Mouse (Mus musculus) forebrain, embryonic 15.5 days (tissue): ENCODE results near the gene Slc25a12. TPM values are rescaled to one million over a fixed set of nuclear protein-coding genes. Genes with fewer than 3 reads are reported as not detected.

Experiments used
- ATAC-seq: fragments of 200-750 bp; cut with Nextera tagmentation; replicated peaks from 2 replicates; pipeline ENCODE4 v1.8.0; 2017; ENCODE audit warnings: mild to moderate bottlenecking, moderate TSS enrichment, moderate library complexity
- H3K27ac ChIP-seq: fragments of 300-500 bp; sonication (generic); replicated peaks from 2 replicates; pipeline ENCODE4 v1.5.1; 2015; ENCODE audit warnings: mild to moderate bottlenecking, inconsistent platforms
- H3K27me3 ChIP-seq: fragments of 300-500 bp; sonication (generic); 2 replicates; pipeline ENCODE4 v1.6.1; 2015; ENCODE audit warnings: inconsistent platforms
- H3K36me3 ChIP-seq: fragments of 300-500 bp; sonication (generic); 2 replicates; pipeline ENCODE4 v1.6.1; 2015; ENCODE audit warnings: mild to moderate bottlenecking, inconsistent platforms
- H3K4me1 ChIP-seq: fragments of 300-500 bp; sonication (generic); 2 replicates; pipeline ENCODE4 v1.6.1; 2015; ENCODE audit warnings: inconsistent platforms
- H3K4me2 ChIP-seq: fragments of 300-500 bp; sonication (generic); replicated peaks from 2 replicates; pipeline ENCODE4 v1.6.1; 2015; ENCODE audit warnings: mild to moderate bottlenecking, inconsistent platforms
- H3K4me3 ChIP-seq: fragments of 300-500 bp; sonication (generic); 2 replicates; pipeline ENCODE4 v1.5.1; 2015; ENCODE audit warnings: mild to moderate bottlenecking, inconsistent platforms
- H3K9ac ChIP-seq: fragments of 300-500 bp; sonication (generic); replicated peaks from 2 replicates; pipeline ENCODE4 v1.6.1; 2015; ENCODE audit warnings: mild to moderate bottlenecking, inconsistent platforms
- H3K9me3 ChIP-seq: fragments of 300-500 bp; sonication (generic); 2 replicates; pipeline ENCODE4 v1.6.1; 2016; ENCODE audit warnings: inconsistent platforms
- WGBS: fragments of 180-500 bp; shearing (Covaris S2); methylation state at CpG from one replicate; pipeline ENCODE4 v1.1.7; 2015; ENCODE audit warnings: mixed read lengths; 5-methylcytosine and 5-hydroxymethylcytosine counted together
- polyA plus RNA-seq: library from polyadenylated mRNA; unstranded; fragments of >200 nt; fragmentation: Nextera tagmentation; extraction: Ambion mirVana; gene quantifications from 2 replicates; pipeline ENCODE4 v1.2.1, GENCODE M21; 2015

The Slc25a12 gene
- polyA plus RNA-seq, 1 experiment from 2014 or later = 82.0 TPM

- Histone ChIP-seq H3K27ac (no peak overlapping the region), H3K27me3 (no peaks in the 10 kb centered on the region), H3K4me2 (no peak overlapping the region), H3K9ac (no peak overlapping the region), H3K9me3 (no peaks in the 10 kb centered on the region), H3K36me3 (peaks cover 31% of the 10 kb centered on the region), H3K4me1 (no peaks in the 10 kb centered on the region), H3K4me3 (no peak overlapping the region)
- 82% methylated on average over 4 of the region's 4 CpGs for WGBS
- ATAC-seq = no peak
Measured at GRCm38 (mm10) chr2:71270085-71270484, 97.5 kb downstream of the Slc25a12 start.

- H3K27ac ChIP-seq = no peak overlapping the region
- no peak for ATAC-seq
- no peak overlapping the region for H3K9ac ChIP-seq
- H3K27me3 ChIP-seq = no peaks in the 10 kb centered on the region
- no peak overlapping the region for H3K4me2 ChIP-seq
- H3K4me3 ChIP-seq = no peak overlapping the region
- H3K36me3 ChIP-seq = peaks cover 32% of the 10 kb centered on the region
- 70% methylated on average over 1 of the region's 1 CpGs for WGBS
- H3K9me3 ChIP-seq = no peaks in the 10 kb centered on the region
- H3K4me1 ChIP-seq = no peaks in the 10 kb centered on the region
Measured at GRCm38 (mm10) chr2:71269332-71269731, 98.2 kb downstream of the Slc25a12 start.

GRCm38 (mm10) chr2:71268691-71269090 is 98.9 kb downstream of the Slc25a12 start:
- Histone ChIP-seq H3K9me3 (no peaks in the 10 kb centered on the region), H3K36me3 (peaks cover 38% of the 10 kb centered on the region), H3K4me1 (no peaks in the 10 kb centered on the region), H3K27me3 (no peaks in the 10 kb centered on the region), H3K27ac (no peak overlapping the region), H3K4me2 (no peak overlapping the region), H3K9ac (no peak overlapping the region), H3K4me3 (no peak overlapping the region)
- 93% methylated on average over 8 of the region's 8 CpGs for WGBS
- ATAC-seq = no peak

- peaks cover 65% of the 10 kb centered on the region for H3K36me3 ChIP-seq
- no peaks in the 10 kb centered on the region for H3K27me3 ChIP-seq
- no peak overlapping the region for H3K9ac ChIP-seq
- no peak overlapping the region for H3K27ac ChIP-seq
- no peaks in the 10 kb centered on the region for H3K9me3 ChIP-seq
- no peak overlapping the region for H3K4me3 ChIP-seq
- no peak overlapping the region for H3K4me2 ChIP-seq
- 90% methylated on average over 20 of the region's 20 CpGs for WGBS
- no peak for ATAC-seq
- H3K4me1 ChIP-seq = no peaks in the 10 kb centered on the region
Measured at GRCm38 (mm10) chr2:71264585-71264984, 103.0 kb downstream of the Slc25a12 start.

- Histone ChIP-seq H3K4me2 (no peak overlapping the region), H3K27me3 (no peaks in the 10 kb centered on the region), H3K9ac (no peak overlapping the region), H3K9me3 (no peaks in the 10 kb centered on the region), H3K4me1 (peaks cover 7% of the 10 kb centered on the region; the same call in 1 of the 2 replicates), H3K36me3 (peaks cover 71% of the 10 kb centered on the region), H3K4me3 (no peak overlapping the region), H3K27ac (no peak overlapping the region)
- no peak for ATAC-seq
- WGBS = 83% methylated on average over 7 of the region's 7 CpGs
Measured at GRCm38 (mm10) chr2:71256581-71256980, 111.0 kb downstream of the Slc25a12 start.

- Histone ChIP-seq H3K27me3 (no peaks in the 10 kb centered on the region), H3K9ac (no peak overlapping the region), H3K4me1 (peaks cover 7% of the 10 kb centered on the region; the same call in 1 of the 2 replicates), H3K9me3 (no peaks in the 10 kb centered on the region), H3K4me3 (no peak overlapping the region), H3K27ac (no peak overlapping the region), H3K4me2 (no peak overlapping the region), H3K36me3 (peaks cover 75% of the 10 kb centered on the region)
- WGBS = 72% methylated on average over 4 of the region's 4 CpGs
- ATAC-seq = no peak
Measured at GRCm38 (mm10) chr2:71254836-71255235, 112.7 kb downstream of the Slc25a12 start.

GRCm38 (mm10) chr2:71250841-71251240 is 116.7 kb downstream of the Slc25a12 start:
- Histone ChIP-seq H3K4me1 (peaks cover 12% of the 10 kb centered on the region), H3K9me3 (no peaks in the 10 kb centered on the region), H3K9ac (no peak overlapping the region), H3K27ac (no peak overlapping the region), H3K4me2 (no peak overlapping the region), H3K4me3 (no peak overlapping the region), H3K36me3 (peaks cover 57% of the 10 kb centered on the region), H3K27me3 (no peaks in the 10 kb centered on the region)
- no peak for ATAC-seq
- WGBS = 72% methylated on average over 5 of the region's 5 CpGs

DNA sequence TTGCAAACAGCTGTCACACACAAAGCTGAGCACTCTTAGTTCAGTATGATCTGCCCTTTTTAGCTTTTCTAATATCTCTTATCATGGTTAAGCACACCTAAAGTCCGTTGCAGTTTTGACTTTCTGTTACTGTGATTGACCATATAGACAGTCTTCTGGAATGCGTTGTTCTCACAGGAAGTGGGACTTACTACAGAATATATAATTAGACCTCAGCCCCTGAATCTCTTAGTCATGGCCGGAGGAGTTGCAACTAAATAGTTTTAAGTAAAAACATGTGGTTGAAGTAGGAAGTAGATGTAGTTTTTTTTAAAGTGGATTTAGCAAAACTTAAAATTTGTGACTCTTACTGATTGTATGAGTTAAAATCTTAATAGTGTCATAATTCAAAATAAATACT is 119.5 kb downstream of the Slc25a12 start:
- peaks cover 40% of the 10 kb centered on the region for H3K36me3 ChIP-seq

GRCm38 (mm10) chr2:71246096-71246495 is 121.5 kb downstream of the Slc25a12 start:
- ATAC-seq = no peak
- Histone ChIP-seq H3K4me1 (peaks cover 36% of the 10 kb centered on the region), H3K27me3 (no peaks in the 10 kb centered on the region), H3K9ac (no peak overlapping the region), H3K4me2 (no peak overlapping the region), H3K9me3 (no peaks in the 10 kb centered on the region), H3K4me3 (no peak overlapping the region), H3K36me3 (peaks cover 37% of the 10 kb centered on the region), H3K27ac (peak overlapping the region; percentile 56)
- 67% methylated on average over 5 of the region's 5 CpGs for WGBS

More for the DNA sequence above, 119.5 kb downstream of the Slc25a12 start:
- 82% methylated on average over 3 of the region's 3 CpGs for WGBS
- Histone ChIP-seq H3K9me3 (no peaks in the 10 kb centered on the region), H3K4me2 (no peak overlapping the region), H3K27me3 (no peaks in the 10 kb centered on the region), H3K9ac (no peak overlapping the region), H3K4me3 (no peak overlapping the region), H3K4me1 (peaks cover 31% of the 10 kb centered on the region), H3K27ac (no peak overlapping the region)
- ATAC-seq = no peak

DNA sequence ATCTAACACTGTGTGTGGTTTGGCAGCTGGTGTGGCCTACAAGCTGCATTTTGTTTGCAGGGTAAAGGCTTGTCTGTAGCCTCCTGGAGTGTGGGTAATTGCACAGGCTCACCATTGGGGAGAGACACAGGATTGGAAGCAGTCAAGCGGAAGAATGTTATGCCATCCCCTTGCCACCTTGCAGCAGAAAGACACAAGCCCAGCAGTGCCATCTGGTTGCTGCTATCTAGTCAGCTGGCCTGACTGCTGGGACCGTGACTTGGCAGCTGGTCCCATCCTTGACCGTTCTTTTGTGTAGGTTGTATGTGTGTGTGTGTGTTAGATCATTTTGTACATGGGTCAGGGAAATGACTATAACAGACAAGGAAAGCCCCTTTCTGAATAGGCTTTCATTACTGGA is 122.1 kb downstream of the Slc25a12 start:
- ATAC-seq = peak; percentile 91
- H3K4me2 ChIP-seq = no peak overlapping the region
- H3K9ac ChIP-seq = no peak overlapping the region
- H3K27me3 ChIP-seq = no peaks in the 10 kb centered on the region
- WGBS = 18% methylated on average over 3 of the region's 3 CpGs
- no peaks in the 10 kb centered on the region for H3K9me3 ChIP-seq
- H3K27ac ChIP-seq = peak overlapping the region; percentile 84
- H3K4me1 ChIP-seq = peaks cover 36% of the 10 kb centered on the region
- H3K4me3 ChIP-seq = no peak overlapping the region
- H3K36me3 ChIP-seq = peaks cover 35% of the 10 kb centered on the region

DNA sequence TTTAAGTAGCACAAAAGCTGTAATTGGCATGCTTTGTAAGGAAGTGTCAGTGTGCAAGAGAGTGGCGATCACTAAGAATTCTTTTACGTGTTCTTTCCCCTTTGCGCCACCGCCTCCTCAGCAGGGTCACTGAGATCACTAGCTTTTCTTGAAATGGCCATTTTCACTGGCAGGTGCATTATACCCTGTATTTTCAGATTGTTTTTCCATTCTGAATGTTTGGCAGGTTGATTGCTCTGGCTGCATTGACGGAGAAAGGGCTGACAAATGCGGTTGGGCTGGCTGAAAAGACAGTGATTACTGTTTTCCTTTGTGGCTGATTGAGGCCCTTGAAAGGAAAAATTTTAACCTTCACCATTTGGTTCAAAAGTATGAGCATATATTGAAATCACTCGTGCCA is 122.7 kb downstream of the Slc25a12 start:
- peaks cover 36% of the 10 kb centered on the region for H3K4me1 ChIP-seq
- H3K27ac ChIP-seq = peak overlapping the region; percentile 84
- no peaks in the 10 kb centered on the region for H3K9me3 ChIP-seq
- no peak overlapping the region for H3K4me3 ChIP-seq
- H3K36me3 ChIP-seq = peaks cover 33% of the 10 kb centered on the region
- peak; percentile 69 for ATAC-seq
- H3K27me3 ChIP-seq = no peaks in the 10 kb centered on the region
- H3K4me2 ChIP-seq = no peak overlapping the region
- H3K9ac ChIP-seq = no peak overlapping the region
- 15% methylated on average over 7 of the region's 7 CpGs for WGBS

GRCm38 (mm10) chr2:71243058-71243672 is 124.4 kb downstream of the Slc25a12 start:
- H3K36me3 ChIP-seq = peaks cover 32% of the 10 kb centered on the region
- 32% methylated on average over 9 of the region's 9 CpGs for WGBS
- ATAC-seq = no peak

GRCm38 (mm10) chr2:71242180-71242579 is 125.4 kb downstream of the Slc25a12 start:
- no peak for ATAC-seq
- Histone ChIP-seq H3K27ac (no peak overlapping the region), H3K4me3 (no peak overlapping the region), H3K4me1 (peaks cover 36% of the 10 kb centered on the region), H3K9me3 (no peaks in the 10 kb centered on the region), H3K36me3 (peaks cover 33% of the 10 kb centered on the region), H3K4me2 (no peak overlapping the region), H3K27me3 (no peaks in the 10 kb centered on the region), H3K9ac (no peak overlapping the region)
- WGBS = 87% methylated on average over 3 of the region's 3 CpGs

More at GRCm38 (mm10) chr2:71243058-71243672, 124.4 kb downstream of the Slc25a12 start:
- peaks cover 36% of the 10 kb centered on the region for H3K4me1 ChIP-seq
- H3K4me2 ChIP-seq = no peak overlapping the region
- H3K9me3 ChIP-seq = no peaks in the 10 kb centered on the region
- no peak overlapping the region for H3K9ac ChIP-seq
- no peak overlapping the region; the same call in 1 of the 2 replicates for H3K27ac ChIP-seq
- no peaks in the 10 kb centered on the region for H3K27me3 ChIP-seq
- H3K4me3 ChIP-seq = no peak overlapping the region
